Mouse (Mus musculus): ENCODE results near the gene Gstp1. TPM values are rescaled to one million over a fixed set of nuclear protein-coding genes. Genes with fewer than 3 reads are reported as not detected.
"Not testable (repeated sequence)": the region's sequence is repeated elsewhere in the genome, so short reads cannot be mapped to it uniquely, and the experiment has no call there.

Gene Gstp1
- total RNA-seq, 2 experiments from 2014 or later, result 299 to 324 TPM

GRCm38 (mm10) chr19:4049069-4049468 is 11.3 kb upstream of the Gstp1 start:
- peak; percentile 9 for TF ChIP-seq CTCF (IDR thresholded peaks at IDR 0.05)
- H3K27ac ChIP-seq; intact Hi-C loops (cut with DNase I); DNase-seq (ENCODE audit: extremely low spot score in 1 of 2, low spot score in 2 of 2); H3K4me3 ChIP-seq: not testable (repeated sequence)

DNA sequence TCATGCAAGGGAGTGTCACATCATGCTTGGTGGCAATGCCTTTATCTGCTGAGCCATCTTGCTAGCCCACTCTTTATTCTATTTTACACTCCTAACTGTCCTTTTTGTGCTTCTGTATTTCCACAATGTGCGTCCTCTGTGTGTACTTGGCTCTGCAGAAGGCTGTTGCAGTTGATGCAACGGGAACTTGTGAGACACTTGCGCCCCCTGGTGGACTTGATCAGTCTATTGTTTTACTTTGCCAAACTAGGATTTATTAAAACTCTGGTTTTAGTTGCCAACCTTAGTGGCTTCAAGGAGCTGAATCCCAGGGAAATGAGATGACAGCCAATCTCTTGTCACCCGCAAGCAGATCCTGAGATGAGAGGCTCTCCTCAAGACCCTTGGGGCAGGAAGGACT is 10.1 kb upstream of the Gstp1 start:
- peak; percentile 79 for TF ChIP-seq CTCF (IDR thresholded peaks at IDR 0.05)
- Histone ChIP-seq H3K4me3 (no peak overlapping the region), H3K27ac (no peak overlapping the region)
- intact Hi-C loops (cut with DNase I), result loop anchor here (1.0 kb wide), 1 partner anchor 29 kb away; no protein-coding TSS in a partner anchor
- peak; percentile 58 for DNase-seq (ENCODE audit: extremely low spot score in 1 of 2, low spot score in 2 of 2)

DNA sequence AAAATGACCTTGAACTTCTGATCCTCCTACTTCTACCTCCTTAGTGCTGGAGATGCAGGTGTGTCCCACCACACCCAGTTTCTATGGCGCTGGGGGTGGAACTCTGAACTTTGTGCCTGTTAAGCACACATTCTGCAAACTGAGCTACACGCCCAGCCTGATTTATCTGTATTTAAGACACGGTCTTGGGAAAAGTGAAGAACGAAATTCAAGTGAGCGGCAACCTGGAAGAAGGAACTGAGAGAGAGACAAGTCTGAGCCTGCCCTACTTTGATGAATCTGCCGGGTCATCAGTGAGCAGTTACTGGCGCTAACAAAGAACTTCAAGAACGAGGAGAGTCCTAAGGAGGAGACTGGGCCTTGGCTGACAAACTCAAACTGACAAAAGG is 9.1 kb upstream of the Gstp1 start:
- H3K4me3 ChIP-seq, result no peak overlapping the region
- DNase-seq (ENCODE audit: extremely low spot score in 1 of 2, low spot score in 2 of 2), result no peak
- intact Hi-C loops (cut with DNase I), result no loop called here
- no peak for TF ChIP-seq CTCF (IDR thresholded peaks at IDR 0.05)
- no peak overlapping the region for H3K27ac ChIP-seq

GRCm38 (mm10) chr19:4045966-4046865 is 8.4 kb upstream of the Gstp1 start, which contains the start of gene Gstp2:
Gene Gstp2, minus strand, starts transcription at chr19:4046023.
- TF ChIP-seq CTCF (IDR thresholded peaks at IDR 0.05), result peak; percentile 66
- DNase-seq (ENCODE audit: extremely low spot score in 1 of 2, low spot score in 2 of 2), result peak; percentile 71 to 75
- peak within 1 kb of the TSS; percentile 70 for H3K27ac ChIP-seq
- intact Hi-C loops (cut with DNase I), result no loop called here
- H3K4me3 ChIP-seq, result no peak within 1 kb of the TSS

DNA sequence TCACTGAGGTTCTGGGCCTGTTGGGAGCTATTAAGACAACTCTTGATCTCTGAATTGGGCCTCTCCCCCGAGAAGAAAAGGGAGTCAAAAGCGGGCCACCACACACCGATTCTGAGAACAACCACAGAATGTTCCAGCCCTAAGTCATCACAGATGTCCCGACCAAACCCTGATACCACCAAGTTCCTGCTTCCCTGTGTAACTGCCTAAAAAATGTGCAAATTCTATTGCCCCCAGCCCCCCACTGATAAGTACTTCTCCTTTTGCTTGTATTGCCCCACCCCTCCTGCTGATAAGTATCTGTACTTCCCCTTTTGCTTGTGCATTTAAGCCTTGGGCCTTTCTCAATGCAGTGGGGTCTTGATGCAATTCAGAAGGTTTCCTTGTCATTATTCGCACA is 6.3 kb upstream of the Gstp1 start:
- intact Hi-C loops (cut with DNase I); H3K4me3 ChIP-seq; DNase-seq (ENCODE audit: extremely low spot score in 1 of 2, low spot score in 2 of 2); H3K27ac ChIP-seq: not testable (repeated sequence)

DNA sequence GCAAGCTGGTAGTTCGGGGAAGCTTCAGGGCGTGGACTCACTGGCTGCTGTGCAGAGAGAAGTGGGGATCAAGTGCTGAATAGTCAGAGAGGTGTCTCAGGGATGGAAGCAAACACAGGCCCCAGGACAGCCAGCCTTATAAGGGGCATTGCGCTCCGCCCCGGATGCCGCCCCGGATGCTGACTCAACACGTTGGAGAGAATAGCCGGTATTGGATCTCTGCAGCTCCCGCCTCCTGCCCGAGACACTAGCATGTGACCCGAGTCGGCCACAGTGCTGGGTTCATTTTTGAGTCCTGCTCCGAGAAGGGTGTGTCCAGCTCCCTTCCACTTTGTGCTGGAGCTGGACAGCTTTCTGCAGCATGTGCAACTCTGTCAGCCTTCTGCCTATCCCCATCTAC is 4.3 kb upstream of the Gstp1 start:
- H3K4me3 ChIP-seq, result no peak overlapping the region
- no peak overlapping the region for H3K27ac ChIP-seq
- TF ChIP-seq CTCF (IDR thresholded peaks at IDR 0.05), result no peak
- intact Hi-C loops (cut with DNase I), result no loop called here
- DNase-seq (ENCODE audit: extremely low spot score in 1 of 2, low spot score in 2 of 2), result no peak

DNA sequence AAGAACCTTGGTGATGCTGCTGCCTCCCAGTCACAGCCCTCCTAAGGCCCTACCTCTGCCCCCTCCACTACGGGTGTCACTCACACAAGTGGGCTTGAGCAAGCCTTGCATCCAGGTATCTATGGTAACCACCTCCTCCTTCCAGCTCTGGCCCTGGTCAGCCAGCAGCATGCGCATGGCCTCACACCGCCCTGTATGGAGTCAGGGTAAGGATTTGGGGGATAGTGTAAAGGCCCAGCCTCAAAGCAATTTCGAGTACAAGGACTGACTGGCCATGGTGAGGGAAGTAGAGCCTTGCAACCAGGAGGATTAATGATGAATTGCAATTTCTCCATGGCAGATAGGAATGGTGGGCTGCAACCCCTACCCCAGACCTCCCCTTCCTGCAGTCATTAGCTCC is 3.7 kb upstream of the Gstp1 start:
- DNase-seq (ENCODE audit: extremely low spot score in 1 of 2, low spot score in 2 of 2); H3K4me3 ChIP-seq; intact Hi-C loops (cut with DNase I); H3K27ac ChIP-seq: not testable (repeated sequence)

- intact Hi-C loops (cut with DNase I); H3K4me3 ChIP-seq; H3K27ac ChIP-seq; DNase-seq (ENCODE audit: extremely low spot score in 1 of 2, low spot score in 2 of 2): not testable (repeated sequence)
Observed at GRCm38 (mm10) chr19:4040941-4041340, 3.2 kb upstream of the Gstp1 start.

GRCm38 (mm10) chr19:4037154-4037787 is 514 bp downstream of the Gstp1 start:
- intact Hi-C loops (cut with DNase I); DNase-seq (ENCODE audit: extremely low spot score in 1 of 2, low spot score in 2 of 2): not testable (repeated sequence)
- H3K27ac ChIP-seq, result peak overlapping the region; percentile 88

GRCm38 (mm10) chr19:4036327-4037045 is 1.3 kb downstream of the Gstp1 start:
- no peak for DNase-seq (ENCODE audit: extremely low spot score in 1 of 2, low spot score in 2 of 2)
- TF ChIP-seq CTCF (IDR thresholded peaks at IDR 0.05), result no peak
- intact Hi-C loops (cut with DNase I), result no loop called here
- Histone ChIP-seq H3K27ac (no peak overlapping the region), H3K4me3 (0 out of 2 replicates have a peak overlapping the region, but pooled peaks have one; percentile 9)

More at GRCm38 (mm10) chr19:4037154-4037787, 514 bp downstream of the Gstp1 start:
- H3K4me3 ChIP-seq, result peak overlapping the region; percentile 73

- no peak for TF ChIP-seq CTCF (IDR thresholded peaks at IDR 0.05)
- DNase-seq (ENCODE audit: extremely low spot score in 1 of 2, low spot score in 2 of 2), result no peak
- intact Hi-C loops (cut with DNase I), result no loop called here
- Histone ChIP-seq H3K27ac (no peak overlapping the region), H3K4me3 (no peak overlapping the region)
Observed at GRCm38 (mm10) chr19:4033742-4034141, 4.0 kb downstream of the Gstp1 start.

GRCm38 (mm10) chr19:4033298-4033697 is 4.5 kb downstream of the Gstp1 start:
- no peak for DNase-seq (ENCODE audit: extremely low spot score in 1 of 2, low spot score in 2 of 2)
- H3K4me3 ChIP-seq, result no peak overlapping the region
- H3K27ac ChIP-seq, result no peak overlapping the region
- intact Hi-C loops (cut with DNase I), result no loop called here
- TF ChIP-seq CTCF (IDR thresholded peaks at IDR 0.05), result no peak
